Mouse (Mus musculus) midbrain, embryonic 14.5 days (tissue): ENCODE data around the gene Cdyl. TPM values are rescaled to one million over a fixed set of nuclear protein-coding genes. Genes with fewer than 3 reads are reported as not detected.

Experiments
- ATAC-seq: fragments of 200-750 bp; cut with Nextera tagmentation; 2 replicates; pipeline ENCODE4 v1.8.0; 2017; ENCODE audit warnings: moderate number of reproducible peaks, moderate library complexity; ENCODE audit not compliant: low FRiP score, low TSS enrichment
- DNase-seq: peaks from one replicate; pipeline ENCODE4 v3.0.0-alpha.2; 2015
- H3K27ac ChIP-seq: fragments of 300-500 bp; sonication (generic); replicated peaks from 2 replicates; pipeline ENCODE4 v1.5.1; 2014; ENCODE audit warnings: mild to moderate bottlenecking, low read depth, low read length, moderate library complexity
- H3K27me3 ChIP-seq: fragments of 300-500 bp; sonication (generic); 2 replicates; pipeline ENCODE4 v1.6.1; 2014; ENCODE audit warnings: low read length, control low read depth, mixed read lengths; ENCODE audit not compliant: control insufficient read depth, insufficient read depth
- H3K36me3 ChIP-seq: fragments of 300-500 bp; sonication (generic); 2 replicates; pipeline ENCODE4 v1.6.1; 2014; ENCODE audit warnings: low read length, control low read depth; ENCODE audit not compliant: control insufficient read depth, insufficient read depth
- H3K4me1 ChIP-seq: fragments of 300-500 bp; sonication (generic); 2 replicates; pipeline ENCODE4 v1.6.1; 2014; ENCODE audit warnings: mild to moderate bottlenecking, antibody characterized with exemption, low read length, control low read depth; ENCODE audit not compliant: control insufficient read depth, insufficient read depth
- H3K4me2 ChIP-seq: fragments of 300-500 bp; sonication (generic); 2 replicates; pipeline ENCODE4 v1.6.1; 2014; ENCODE audit warnings: mild to moderate bottlenecking, low read length, moderate library complexity
- H3K4me3 ChIP-seq: fragments of 300-500 bp; sonication (generic); replicated peaks from 2 replicates; pipeline ENCODE4 v1.5.1; 2014; ENCODE audit warnings: low read depth, low read length
- H3K9ac ChIP-seq: fragments of 300-500 bp; sonication (generic); replicated peaks from 2 replicates; pipeline ENCODE4 v1.6.1; 2014; ENCODE audit warnings: mild to moderate bottlenecking, low read length, moderate library complexity
- H3K9me3 ChIP-seq: fragments of 300-500 bp; sonication (generic); 2 replicates; pipeline ENCODE4 v1.6.1; 2016; ENCODE audit warnings: low read length, control low read depth, mixed read lengths; ENCODE audit not compliant: control insufficient read depth
- WGBS: fragments of 180-500 bp; shearing (Covaris S2); extraction: QIAGEN DNeasy Blood & Tissue Kit; methylation state at CpG from one replicate; pipeline ENCODE4 v1.1.7; 2014; 5-methylcytosine and 5-hydroxymethylcytosine counted together
- polyA plus RNA-seq: library from polyadenylated mRNA; unstranded; fragments of >200 nt; fragmentation: Nextera tagmentation; extraction: Ambion mirVana; gene quantifications from 2 replicates; pipeline ENCODE4 v1.2.1, GENCODE M21; 2014

The Cdyl gene
- polyA plus RNA-seq, 1 experiment from 2014 or later: 6.5 TPM

GRCm38 (mm10) chr13:35794774-35795173, 135.1 kb downstream of the Cdyl start:
- Histone ChIP-seq H3K36me3 (no peaks in the 10 kb centered on the region), H3K27me3 (no peaks in the 10 kb centered on the region), H3K9ac (no peak overlapping the region), H3K4me2 (no peak overlapping the region), H3K27ac (no peak overlapping the region), H3K4me3 (no peak overlapping the region), H3K4me1 (no peaks in the 10 kb centered on the region), H3K9me3 (no peaks in the 10 kb centered on the region)
- DNase-seq (no peak), ATAC-seq (no peak)
- WGBS: 89% methylated on average over 4 of the region's 4 CpGs

GRCm38 (mm10) chr13:35795887-35796286, 136.3 kb downstream of the Cdyl start:
- 49% methylated on average over 2 of the region's 2 CpGs for WGBS
- no peaks in the 10 kb centered on the region for H3K36me3 ChIP-seq
- H3K4me2 ChIP-seq: no peak overlapping the region
- H3K27me3 ChIP-seq: no peaks in the 10 kb centered on the region
- no peak overlapping the region for H3K9ac ChIP-seq
- H3K4me3 ChIP-seq: no peak overlapping the region
- no peaks in the 10 kb centered on the region for H3K4me1 ChIP-seq
- ATAC-seq: no peak
- no peak overlapping the region for H3K27ac ChIP-seq
- no peaks in the 10 kb centered on the region for H3K9me3 ChIP-seq
- no peak for DNase-seq

GRCm38 (mm10) chr13:35796352-35796751, 136.7 kb downstream of the Cdyl start:
- Histone ChIP-seq H3K9ac (no peak overlapping the region), H3K9me3 (no peaks in the 10 kb centered on the region), H3K4me2 (no peak overlapping the region), H3K36me3 (no peaks in the 10 kb centered on the region), H3K27me3 (no peaks in the 10 kb centered on the region), H3K4me3 (no peak overlapping the region), H3K4me1 (no peaks in the 10 kb centered on the region), H3K27ac (no peak overlapping the region)
- 58% methylated on average over 4 of the region's 4 CpGs for WGBS
- DNase-seq: no peak
- no peak for ATAC-seq

- Histone ChIP-seq H3K27ac (no peak overlapping the region), H3K36me3 (no peaks in the 10 kb centered on the region), H3K27me3 (no peaks in the 10 kb centered on the region), H3K4me3 (no peak overlapping the region), H3K4me1 (no peaks in the 10 kb centered on the region), H3K4me2 (no peak overlapping the region), H3K9me3 (no peaks in the 10 kb centered on the region), H3K9ac (no peak overlapping the region)
- no peak for DNase-seq
- 89% methylated on average over 13 of the region's 13 CpGs for WGBS
- ATAC-seq: no peak
Measured at GRCm38 (mm10) chr13:35797811-35798522, 138.3 kb downstream of the Cdyl start.

- no peak for ATAC-seq
- no peaks in the 10 kb centered on the region for H3K27me3 ChIP-seq
Measured at GRCm38 (mm10) chr13:35798645-35799044, 139.0 kb downstream of the Cdyl start.

GRCm38 (mm10) chr13:35800270-35800669, 140.6 kb downstream of the Cdyl start:
- H3K9me3 ChIP-seq: no peaks in the 10 kb centered on the region
- H3K9ac ChIP-seq: no peak overlapping the region
- no peaks in the 10 kb centered on the region for H3K36me3 ChIP-seq
- H3K27me3 ChIP-seq: no peaks in the 10 kb centered on the region
- WGBS: 91% methylated on average over 7 of the region's 7 CpGs
- H3K4me2 ChIP-seq: no peak overlapping the region
- ATAC-seq (no peak), DNase-seq (no peak)
- H3K4me1 ChIP-seq: no peaks in the 10 kb centered on the region
- no peak overlapping the region for H3K4me3 ChIP-seq
- H3K27ac ChIP-seq: no peak overlapping the region

More at GRCm38 (mm10) chr13:35798645-35799044, 139.0 kb downstream of the Cdyl start:
- Histone ChIP-seq H3K9me3 (no peaks in the 10 kb centered on the region), H3K4me2 (no peak overlapping the region), H3K4me1 (no peaks in the 10 kb centered on the region), H3K27ac (no peak overlapping the region), H3K4me3 (no peak overlapping the region), H3K9ac (no peak overlapping the region), H3K36me3 (no peaks in the 10 kb centered on the region)
- WGBS: 77% methylated on average over 9 of the region's 9 CpGs
- DNase-seq: peak; percentile 56

- Histone ChIP-seq H3K4me2 (no peak overlapping the region), H3K9me3 (no peaks in the 10 kb centered on the region), H3K4me1 (no peaks in the 10 kb centered on the region), H3K36me3 (no peaks in the 10 kb centered on the region), H3K4me3 (no peak overlapping the region), H3K27me3 (no peaks in the 10 kb centered on the region), H3K27ac (no peak overlapping the region), H3K9ac (no peak overlapping the region)
- DNase-seq (no peak), ATAC-seq (no peak)
- WGBS: 77% methylated on average over 3 of the region's 3 CpGs
Measured at GRCm38 (mm10) chr13:35805727-35806126, 146.1 kb downstream of the Cdyl start.

GRCm38 (mm10) chr13:35806165-35806564, 146.5 kb downstream of the Cdyl start:
- H3K4me1 ChIP-seq: no peaks in the 10 kb centered on the region

GRCm38 (mm10) chr13:35807016-35807415, 147.4 kb downstream of the Cdyl start:
- no peak for ATAC-seq
- 95% methylated on average over 7 of the region's 7 CpGs for WGBS
- Histone ChIP-seq H3K4me3 (no peak overlapping the region), H3K9ac (no peak overlapping the region), H3K4me2 (no peak overlapping the region), H3K27ac (no peak overlapping the region), H3K27me3 (no peaks in the 10 kb centered on the region), H3K9me3 (no peaks in the 10 kb centered on the region), H3K36me3 (no peaks in the 10 kb centered on the region), H3K4me1 (peaks cover 7% of the 10 kb centered on the region; the same call in 1 of the 2 replicates)
- DNase-seq: no peak

More at GRCm38 (mm10) chr13:35806165-35806564, 146.5 kb downstream of the Cdyl start:
- WGBS: 82% methylated on average over 7 of the region's 7 CpGs
- no peak for ATAC-seq
- Histone ChIP-seq H3K9me3 (no peaks in the 10 kb centered on the region), H3K9ac (no peak overlapping the region), H3K27ac (no peak overlapping the region), H3K4me2 (no peak overlapping the region), H3K4me3 (no peak overlapping the region), H3K36me3 (no peaks in the 10 kb centered on the region), H3K27me3 (no peaks in the 10 kb centered on the region)
- no peak for DNase-seq
